In the genomic region with DNA sequence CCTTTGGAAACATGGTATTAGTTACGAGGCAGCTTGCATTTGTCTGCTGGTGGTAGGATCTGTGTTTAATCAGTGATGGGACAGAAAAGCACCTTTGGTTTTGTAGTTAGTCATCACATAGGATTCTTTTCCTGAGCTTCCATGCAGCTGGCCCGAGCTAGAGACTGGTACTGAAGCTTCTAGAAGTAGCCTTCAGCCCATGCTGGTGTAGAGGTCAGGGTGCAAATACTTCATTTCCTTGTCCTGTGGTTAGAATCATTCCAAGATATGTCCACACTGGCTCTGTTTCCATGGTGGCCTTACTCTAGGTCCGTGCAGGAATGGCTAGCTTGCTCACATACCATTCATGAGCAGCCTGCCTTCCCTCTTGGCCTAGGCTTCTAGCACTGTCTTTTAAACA, we compare ENCODE assay signal across 14 mouse cellular contexts.
DNase-seq lines count a peak whose midpoint lies in the region; ATAC-seq lines count a peak whose summit lies in the region.
"Had no signal": no experiment of that assay in that cellular context is flagged by ENCODE, and none has a peak within 500 bp of the region (broad histone marks: within the 10 kb centered on the region; RNA-seq: fewer than 3 reads in every experiment).

No protein-coding gene starts in this region.

- no peaks in the 10 kb centered on the region for H3K9me3 ChIP-seq in heart, embryonic 11.5 days (replicated peaks; ENCODE audit: control insufficient read depth, low read length)
- no peaks in the 10 kb centered on the region for H3K9me3 ChIP-seq in kidney, embryonic 14.5 days (ENCODE audit: control insufficient read depth, low read length)
- H3K9me3 ChIP-seq in embryonic facial prominence, embryonic 10.5 days: no peaks in the 10 kb centered on the region
- H3K9me3 ChIP-seq in limb, embryonic 10.5 days (replicated peaks): no peaks in the 10 kb centered on the region
- H3K9me3 ChIP-seq: midbrain, embryonic 10.5 days; stomach, embryonic 15.5 days had no signal

- no peaks in the 10 kb centered on the region for H3K36me3 ChIP-seq in heart, embryonic 11.5 days (ENCODE audit: control insufficient read depth, insufficient read depth, low read length)
- H3K36me3 ChIP-seq in kidney, embryonic 14.5 days (ENCODE audit: control insufficient read depth, insufficient read depth, low read length): no peaks in the 10 kb centered on the region
- H3K36me3 ChIP-seq in embryonic facial prominence, embryonic 10.5 days (replicated peaks): peaks cover 10% of the 10 kb centered on the region; the same call in 1 of the 2 replicates
- peaks cover 10% of the 10 kb centered on the region for H3K36me3 ChIP-seq in limb, embryonic 10.5 days
- H3K36me3 ChIP-seq: stomach, embryonic 15.5 days had no signal

- no peak for ATAC-seq in heart, embryonic 11.5 days (replicated peaks; ENCODE audit: insufficient number of reproducible peaks, low FRiP score, low TSS enrichment)
- ATAC-seq in kidney, embryonic 14.5 days (ENCODE audit: low FRiP score, low TSS enrichment): no peak

- H3K4me3 ChIP-seq in heart, embryonic 11.5 days (ENCODE audit: low read depth, low read length): no peak overlapping the region
- no peak overlapping the region for H3K4me3 ChIP-seq in kidney, embryonic 14.5 days (ENCODE audit: low read length)
- H3K4me3 ChIP-seq in embryonic facial prominence, embryonic 10.5 days: no peak overlapping the region
- H3K4me3 ChIP-seq in limb, embryonic 10.5 days: no peak overlapping the region
- H3K4me3 ChIP-seq: midbrain, embryonic 10.5 days; stomach, embryonic 15.5 days had no signal

- WGBS in heart, embryonic 11.5 days (ENCODE audit: insufficient replicate concordance): 57% methylated on average over 3 of the region's 3 CpGs
- 84% methylated on average over 3 of the region's 3 CpGs for WGBS in kidney, embryonic 14.5 days
- 74% methylated on average over 3 of the region's 3 CpGs for WGBS in embryonic facial prominence, embryonic 10.5 days
- 81% methylated on average over 3 of the region's 3 CpGs for WGBS in limb, embryonic 10.5 days

- peak overlapping the region; percentile 0; the same call in 1 of the 2 replicates for H3K27ac ChIP-seq in heart, embryonic 11.5 days (ENCODE audit: low read depth, low read length)
- no peak overlapping the region for H3K27ac ChIP-seq in kidney, embryonic 14.5 days (ENCODE audit: low read depth, low read length)
- H3K27ac ChIP-seq in embryonic facial prominence, embryonic 10.5 days (replicated peaks): 0 out of 2 replicates have a peak overlapping the region, but pooled peaks have one; percentile 25
- H3K27ac ChIP-seq in limb, embryonic 10.5 days: 0 out of 2 replicates have a peak overlapping the region, but pooled peaks have one; percentile 33
- H3K27ac ChIP-seq: midbrain, embryonic 10.5 days; stomach, embryonic 15.5 days had no signal

- no peak overlapping the region for H3K9ac ChIP-seq in heart, embryonic 11.5 days (ENCODE audit: low read depth, low read length)
- H3K9ac ChIP-seq in kidney, embryonic 14.5 days (ENCODE audit: low read depth, low read length): no peak overlapping the region
- H3K9ac ChIP-seq: stomach, embryonic 15.5 days had no signal

- no peak for DNase-seq in heart, postnatal 25 days (ENCODE audit: low spot score)
- peak; percentile 9 to 51 for DNase-seq in kidney, adult 8-10 months
- no peak for DNase-seq in embryonic facial prominence, embryonic 10.5 days (ENCODE audit: low spot score)
- no peak for DNase-seq in limb, embryonic 10.5 days (ENCODE audit: low spot score)
- DNase-seq in left cerebral cortex, postnatal 36 days (ENCODE audit: low spot score in 2 of 2): no peak
- no peak for DNase-seq in thymus, postnatal 14 days
- DNase-seq: cerebellum, adult 9-11 months; heart, adult 18-20 months; lung, adult 2 months had no signal

- intact Hi-C loops in heart, postnatal 25 days (cut with DNase I): loop anchor here (10.0 kb wide), 1 partner anchor 198 kb away; no protein-coding TSS in a partner anchor
- intact Hi-C loops in left cerebral cortex, postnatal 36 days (cut with DNase I): loop anchor here (5.0 kb wide), 1 partner anchor 50 kb away; no protein-coding TSS in a partner anchor

- no peaks in the 10 kb centered on the region for H3K27me3 ChIP-seq in heart, embryonic 11.5 days (ENCODE audit: control insufficient read depth, insufficient read depth, low read length)
- no peaks in the 10 kb centered on the region for H3K27me3 ChIP-seq in kidney, embryonic 14.5 days (ENCODE audit: control insufficient read depth, insufficient read depth, low read length)
- H3K27me3 ChIP-seq in embryonic facial prominence, embryonic 10.5 days (replicated peaks; ENCODE audit: low read depth, poor library complexity, severe bottlenecking): no peaks in the 10 kb centered on the region
- no peaks in the 10 kb centered on the region for H3K27me3 ChIP-seq in limb, embryonic 10.5 days (ENCODE audit: low read depth, poor library complexity, severe bottlenecking)
- H3K27me3 ChIP-seq: stomach, embryonic 15.5 days had no signal

- H3K4me2 ChIP-seq in heart, embryonic 11.5 days: no peak overlapping the region
- H3K4me2 ChIP-seq in kidney, embryonic 14.5 days (replicated peaks; ENCODE audit: low read depth, low read length): no peak overlapping the region
- H3K4me2 ChIP-seq: liver, embryonic 11.5 days; stomach, embryonic 15.5 days had no signal

- H3K4me1 ChIP-seq in heart, embryonic 11.5 days (ENCODE audit: control insufficient read depth, insufficient read depth, low read length): peaks cover 42% of the 10 kb centered on the region
- H3K4me1 ChIP-seq in kidney, embryonic 14.5 days (ENCODE audit: control insufficient read depth, insufficient read depth, low read length): peaks cover 14% of the 10 kb centered on the region; the same call in 1 of the 2 replicates
- peaks cover 45% of the 10 kb centered on the region for H3K4me1 ChIP-seq in embryonic facial prominence, embryonic 10.5 days
- H3K4me1 ChIP-seq in limb, embryonic 10.5 days: peaks cover 39% of the 10 kb centered on the region

Comparison
In these comparisons a context has a peak if more than half of its experiments do, and no peak if none do; other contexts are left out.
1. DNase-seq: peak in kidney, adult 8-10 months (2 of 2); none in heart, postnatal 25 days (single experiment), embryonic facial prominence, embryonic 10.5 days (single experiment), limb, embryonic 10.5 days (single experiment), left cerebral cortex, postnatal 36 days (0 of 2) and thymus, postnatal 14 days (single experiment).